Mouse (Mus musculus) CD4-positive, CD25-positive, alpha-beta regulatory T cell, adult 2 months (primary cell): ENCODE measurements around the gene Olfr362.
"Not testable (repeated sequence)": the region's sequence is repeated elsewhere in the genome, so short reads cannot be mapped to it uniquely, and the experiment has no call there.

ENCODE experiments used
- DNase-seq: peaks from one replicate; pipeline ENCODE4 v3.0.0-alpha.2; 2012; ENCODE audit warnings: low read depth, low spot score

Gene Olfr362

DNA sequence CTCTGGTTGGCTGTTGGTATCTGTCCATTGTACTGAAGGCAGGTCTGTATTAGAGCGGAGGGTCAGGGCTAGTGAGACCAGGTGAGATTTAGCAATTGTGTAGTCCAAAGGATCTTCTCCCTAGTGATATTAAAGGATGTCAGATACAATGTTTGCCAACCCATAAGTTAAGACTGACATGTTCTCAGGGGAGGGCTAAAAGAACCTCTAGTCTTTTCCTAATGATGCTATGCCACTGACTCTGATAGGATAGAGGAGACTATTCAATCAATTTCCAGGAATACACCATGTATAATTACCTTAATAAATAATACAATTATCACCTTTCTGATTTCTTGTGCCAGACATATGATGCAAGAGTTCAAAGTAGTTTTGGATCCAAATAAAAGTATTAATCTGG is at the start of gene Olfr362:
Gene Olfr362 (minus strand): TSS at position 101 of the 400 bp plus-strand sequence.
- DNase-seq = no peak

GRCm38 (mm10) chr2:37139022-37139421 is 21.3 kb upstream of the Olfr362 start, which contains the start of gene Olfr364-ps1:
Gene Olfr364-ps1, plus strand, starts transcription at chr2:37139322.
- no peak for DNase-seq

GRCm38 (mm10) chr2:37089190-37089589 is 28.5 kb downstream of the Olfr362 start, which contains the start of gene Olfr361:
Gene Olfr361, minus strand, starts transcription at chr2:37089290.
- not testable (repeated sequence) for DNase-seq

- DNase-seq = no peak
Measured at GRCm38 (mm10) chr2:37065446-37065845, 52.3 kb downstream of the Olfr362 start, which contains the start of gene Olfr360. Gene Olfr360, plus strand, starts transcription at chr2:37065746.
